Mouse (Mus musculus) CH12.LX (cell line): ENCODE measurements at regions not wholly inside any gene's neighbourhood (a gene's known extent, or its start where the extent isn't known, plus 50 kb on each side); places are given as distances from the start of the nearest gene placed in this dataset.

ENCODE experiments used
- DNase-seq: peaks from one replicate; pipeline ENCODE4 v3.0.0-alpha.2; 2013; ENCODE audit errors: extremely low read depth
- H3K27ac ChIP-seq: 2 replicates; pipeline ENCODE4 v1.5.1; 2012; ENCODE audit warnings: low read depth, mild to moderate bottlenecking, control low read depth, moderate library complexity; ENCODE audit not compliant: insufficient read depth
- H3K27me3 ChIP-seq: replicated peaks from 2 replicates; pipeline ENCODE3; 2012; ENCODE audit warnings: inconsistent platforms
- H3K36me3 ChIP-seq, 2 experiments: replicated peaks in 1 of 2; 2 replicates each; pipeline versions ENCODE3 to v1.6.1; 2012; ENCODE audit warnings: inconsistent platforms in 1 of 2, low read length in 1 of 2, mild to moderate bottlenecking in 1 of 2, mixed read lengths in 1 of 2, moderate library complexity in 1 of 2; ENCODE audit not compliant: control insufficient read depth in 1 of 2, insufficient read depth in 1 of 2
- H3K4me1 ChIP-seq, 2 experiments: 2 replicates each; pipeline ENCODE4 v1.6.1; 2012; ENCODE audit warnings: inconsistent platforms in 1 of 2, moderate library complexity in 1 of 2; ENCODE audit not compliant: insufficient read depth in 2 of 2, control insufficient read depth in 1 of 2
- H3K4me2 ChIP-seq: 2 replicates; pipeline ENCODE4 v1.6.1; 2012; ENCODE audit warnings: low read depth, mild to moderate bottlenecking, control low read depth; ENCODE audit not compliant: poor library complexity, insufficient read depth, severe bottlenecking
- H3K4me3 ChIP-seq, 3 experiments: fragments of 150-350 bp in 1 of 3; sonication (generic) in 1 of 3; replicated peaks in 1 of 3; 2 replicates each; pipeline versions ENCODE3 to v1.5.1; 2011 to 2012; ENCODE audit warnings: low read depth in 2 of 3, low read length in 2 of 3, mild to moderate bottlenecking in 2 of 3, moderate library complexity in 2 of 3, control low read depth in 1 of 3, improper control_type of control experiment in 1 of 3, inconsistent platforms in 1 of 3, mixed read lengths in 1 of 3; ENCODE audit not compliant: poor library complexity in 1 of 3
- H3K79me2 ChIP-seq: replicated peaks from 2 replicates; pipeline ENCODE4 v1.6.1; 2012; ENCODE audit warnings: mild to moderate bottlenecking, moderate library complexity; ENCODE audit not compliant: control insufficient read depth, poor library complexity, insufficient read depth, severe bottlenecking; ENCODE audit errors: extremely low read depth
- H3K9ac ChIP-seq: 2 replicates; pipeline ENCODE4 v1.6.1; 2012; ENCODE audit warnings: low read depth, mild to moderate bottlenecking, control low read depth, moderate library complexity; ENCODE audit not compliant: insufficient read depth
- H3K9me3 ChIP-seq: replicated peaks from 2 replicates; pipeline ENCODE3; 2012; ENCODE audit warnings: low read length, inconsistent platforms, mixed read lengths
- BHLHE40 ChIP-seq: IDR thresholded peaks from 2 replicates; pipeline ENCODE4 v1.6.1; 2011; ENCODE audit warnings: mild to moderate bottlenecking, low read depth, low read length, improper control_type of control experiment
- CHD2 ChIP-seq: IDR thresholded peaks from 2 replicates; pipeline ENCODE4 v1.6.1; 2011; ENCODE audit warnings: low read length, improper control_type of control experiment
- ELF1 ChIP-seq: IDR thresholded peaks from 2 replicates; pipeline ENCODE4 v1.6.1; 2014; ENCODE audit warnings: low read depth, mild to moderate bottlenecking, inconsistent platforms, low read length, improper control_type of control experiment
- IRF4 ChIP-seq: IDR thresholded peaks from 2 replicates; pipeline ENCODE4 v1.6.1; 2014; ENCODE audit warnings: low read depth, mild to moderate bottlenecking, inconsistent platforms, low read length, improper control_type of control experiment
- JUN ChIP-seq: IDR thresholded peaks from 2 replicates; pipeline ENCODE4 v1.6.1; 2011; ENCODE audit warnings: low read depth, mild to moderate bottlenecking, low read length, improper control_type of control experiment, moderate library complexity; ENCODE audit not compliant: insufficient read depth
- JUND ChIP-seq: conservative IDR thresholded peaks from 2 replicates; pipeline ENCODE4 v1.6.1; 2011; ENCODE audit warnings: low read depth, low read length, improper control_type of control experiment
- MAFK ChIP-seq: IDR thresholded peaks from 2 replicates; pipeline ENCODE4 v1.6.1; 2011; ENCODE audit warnings: low read length, improper control_type of control experiment; ENCODE audit not compliant: insufficient replicate concordance
- MAX ChIP-seq: IDR thresholded peaks from 2 replicates; pipeline ENCODE4 v1.6.1; 2011; ENCODE audit warnings: low read length, improper control_type of control experiment
- MEF2A ChIP-seq: IDR thresholded peaks from 2 replicates; pipeline ENCODE4 v1.6.1; 2014; ENCODE audit warnings: low read depth, mild to moderate bottlenecking, inconsistent platforms, low read length, improper control_type of control experiment, borderline replicate concordance
- MYC ChIP-seq: IDR thresholded peaks from 2 replicates; pipeline ENCODE4 v1.6.1; 2011; ENCODE audit warnings: low read depth, mild to moderate bottlenecking, improper control_type of control experiment, low read length
- NELFE ChIP-seq: IDR thresholded peaks from 2 replicates; pipeline ENCODE4 v1.6.1; 2011; ENCODE audit warnings: low read depth, low read length, improper control_type of control experiment
- NRF1 ChIP-seq: IDR thresholded peaks from 2 replicates; pipeline ENCODE4 v1.6.1; 2014; ENCODE audit warnings: low read depth, mild to moderate bottlenecking, inconsistent platforms, low read length, improper control_type of control experiment, moderate library complexity
- PAX5 ChIP-seq: IDR thresholded peaks from 2 replicates; pipeline ENCODE4 v1.6.1; 2012; ENCODE audit warnings: low read length, inconsistent platforms, mixed read lengths
- POLR2A ChIP-seq: IDR thresholded peaks from 2 replicates; pipeline ENCODE4 v1.6.1; 2011; ENCODE audit warnings: low read depth, mild to moderate bottlenecking, improper control_type of control experiment, low read length
- RAD21 ChIP-seq: IDR thresholded peaks from 2 replicates; pipeline ENCODE4 v1.6.1; 2011; ENCODE audit warnings: low read depth, mild to moderate bottlenecking, low read length, improper control_type of control experiment, moderate library complexity
- SMC3 ChIP-seq: IDR thresholded peaks from 2 replicates; pipeline ENCODE4 v1.6.1; 2011; ENCODE audit warnings: low read depth, low read length, improper control_type of control experiment
- TBP ChIP-seq: conservative IDR thresholded peaks from 2 replicates; pipeline ENCODE4 v1.6.1; 2011; ENCODE audit warnings: low read depth, low read length, improper control_type of control experiment
- TCF12 ChIP-seq: IDR thresholded peaks from 2 replicates; pipeline ENCODE4 v1.6.1; 2014; ENCODE audit warnings: low read depth, mild to moderate bottlenecking, inconsistent platforms, low read length, improper control_type of control experiment
- USF2 ChIP-seq: conservative IDR thresholded peaks from 2 replicates; pipeline ENCODE4 v1.6.1; 2011; ENCODE audit warnings: low read depth, low read length, improper control_type of control experiment
- ZKSCAN1 ChIP-seq: IDR thresholded peaks from 2 replicates; pipeline ENCODE4 v1.6.1; 2012; ENCODE audit warnings: low read depth, inconsistent platforms, low read length, improper control_type of control experiment, borderline replicate concordance
- ZNF384 ChIP-seq: IDR thresholded peaks from 2 replicates; pipeline ENCODE4 v1.6.1; 2012; ENCODE audit warnings: low read depth, low read length, improper control_type of control experiment, inconsistent platforms
- dilution Hi-C: fragments of 300-500 bp; cut with MboI; formaldehyde crosslinking; loops from 2 replicates; pipeline ENCODE4 v1.14.3; 2020; ENCODE audit warnings: low sequenced_read_pairs; ENCODE audit not compliant: extremely low pct_unique_long_range_greater_than_20kb, extremely low pct_ligation_motif_present
- in situ Hi-C: fragments of 300-500 bp; cut with MboI; formaldehyde crosslinking; loops from 3 replicates; pipeline ENCODE4 v1.14.3; 2019; ENCODE audit warnings: low sequenced_read_pairs, low pct_ligation_motif_present, low pct_unique_long_range_greater_than_20kb, mixed read lengths

GRCm38 (mm10) chr1:35535470-35535869, 532.7 kb upstream of the Hs6st1 start:
- H3K4me3 ChIP-seq = no peak overlapping the region
- no peaks in the 10 kb centered on the region for H3K9me3 ChIP-seq
- DNase-seq = no peak
- dilution Hi-C loops (no loop called here), in situ Hi-C loops (no loop called here)
- no peaks in the 10 kb centered on the region for H3K36me3 ChIP-seq
- no peak overlapping the region for H3K9ac ChIP-seq
- H3K27me3 ChIP-seq = no peaks in the 10 kb centered on the region
- peaks cover 0 to 4% of the 10 kb centered on the region in 2 experiments; a peak in 1 of 4 replicates for H3K4me1 ChIP-seq
- no peak overlapping the region for H3K27ac ChIP-seq
- H3K4me2 ChIP-seq = no peak overlapping the region
- TF ChIP-seq BHLHE40 (no peak), NELFE (no peak), JUND (no peak), TBP (no peak), ELF1 (no peak), JUN (no peak), POLR2A (no peak), PAX5 (no peak), TCF12 (no peak), CHD2 (no peak), MYC (no peak), MAFK (no peak), SMC3 (no peak)
- no peaks in the 10 kb centered on the region for H3K79me2 ChIP-seq

- in situ Hi-C loops = no loop called here
Observed at GRCm38 (mm10) chr1:35536276-35536675, 531.9 kb upstream of the Hs6st1 start.

GRCm38 (mm10) chr1:35548845-35549244, 519.4 kb upstream of the Hs6st1 start:
- no peak for DNase-seq
- no peak for TF ChIP-seq MAX
- no peak for TF ChIP-seq CHD2
- TF ChIP-seq MEF2A = no peak
- no peak for TF ChIP-seq TBP
- no peak for TF ChIP-seq USF2
- TF ChIP-seq MYC = no peak
- TF ChIP-seq SMC3 = no peak
- H3K27me3 ChIP-seq = no peaks in the 10 kb centered on the region
- H3K9ac ChIP-seq = no peak overlapping the region
- in situ Hi-C loops (no loop called here), dilution Hi-C loops (no loop called here)
- H3K4me1 ChIP-seq = no peaks in the 10 kb centered on the region
- H3K4me2 ChIP-seq = no peak overlapping the region
- no peaks in the 10 kb centered on the region for H3K79me2 ChIP-seq
- H3K27ac ChIP-seq = no peak overlapping the region
- H3K36me3 ChIP-seq = no peaks in the 10 kb centered on the region
- no peaks in the 10 kb centered on the region for H3K9me3 ChIP-seq
- H3K4me3 ChIP-seq = no peak overlapping the region

More at GRCm38 (mm10) chr1:35536276-35536675, 531.9 kb upstream of the Hs6st1 start:
- no peaks in the 10 kb centered on the region for H3K79me2 ChIP-seq
- no peak overlapping the region for H3K27ac ChIP-seq
- H3K4me2 ChIP-seq = no peak overlapping the region
- no peak for TF ChIP-seq MAX
- no peak for TF ChIP-seq ZKSCAN1
- no peak for TF ChIP-seq IRF4
- TF ChIP-seq SMC3 = no peak
- TF ChIP-seq ZNF384 = no peak
- no peak for TF ChIP-seq RAD21
- TF ChIP-seq NRF1 = no peak
- no peak for TF ChIP-seq TBP
- no peak for TF ChIP-seq ELF1
- TF ChIP-seq, all 38 proteins: peak for 0
- Histone ChIP-seq H3K27me3 (no peaks in the 10 kb centered on the region), H3K9me3 (no peaks in the 10 kb centered on the region), H3K4me3 (no peak overlapping the region), H3K36me3 (no peaks in the 10 kb centered on the region), H3K9ac (no peak overlapping the region), H3K4me1 (no peaks in the 10 kb centered on the region)
- no peak for DNase-seq
- dilution Hi-C loops = no loop called here
